Mouse (Mus musculus) monocyte, adult 5-6 weeks (primary cell): ENCODE results near the gene Tymp. TPM values are rescaled to one million over a fixed set of nuclear protein-coding genes. Genes with fewer than 3 reads are reported as not detected.

ENCODE experiments used
- ATAC-seq: fragments of 153-309, 156-312 bp; replicated peaks from 2 replicates; pipeline ENCODE4 v1.8.0; 2017; ENCODE audit warnings: mild to moderate bottlenecking; ENCODE audit not compliant: low TSS enrichment, insufficient number of reproducible peaks, severe bottlenecking, poor library complexity, low FRiP score
- total RNA-seq: library from RNA; stranded (forward); fragments of 200-1000, 200-491, 200-594 nt; gene quantifications from 3 replicates; pipeline ENCODE4 v1.2.3, GENCODE M21; 2017

Gene Tymp
- total RNA-seq, 1 experiment from 2014 or later: 0.57 TPM

- ATAC-seq: no peak
Observed at GRCm38 (mm10) chr15:89341678-89342077, 35.2 kb downstream of the Tymp start.

- ATAC-seq: no peak
Observed at GRCm38 (mm10) chr15:89340136-89340535, 36.7 kb downstream of the Tymp start.

DNA sequence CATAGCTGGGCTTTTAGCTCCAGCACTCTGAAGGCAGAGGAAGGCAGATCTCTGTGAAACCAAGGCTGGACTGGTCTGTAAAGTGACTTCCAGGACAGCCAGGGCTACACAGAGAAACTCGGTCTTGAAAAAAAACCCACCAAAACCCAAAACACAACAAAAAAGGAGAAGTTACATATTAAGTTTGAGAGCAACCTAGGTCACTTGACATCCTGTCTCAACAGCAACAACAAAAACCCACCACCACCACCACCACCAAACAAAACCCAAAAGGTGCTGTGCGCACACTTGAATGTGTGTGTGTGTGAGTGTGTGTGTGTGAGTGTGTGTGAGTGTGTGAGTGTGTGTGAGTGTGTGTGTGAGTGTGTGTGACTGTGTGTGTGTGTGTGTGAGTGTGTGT is 37.1 kb downstream of the Tymp start:
- no peak for ATAC-seq

- ATAC-seq: no peak
Observed at GRCm38 (mm10) chr15:89336422-89336821, 40.4 kb downstream of the Tymp start.

GRCm38 (mm10) chr15:89334774-89335537 is 41.9 kb downstream of the Tymp start:
- ATAC-seq: no peak

DNA sequence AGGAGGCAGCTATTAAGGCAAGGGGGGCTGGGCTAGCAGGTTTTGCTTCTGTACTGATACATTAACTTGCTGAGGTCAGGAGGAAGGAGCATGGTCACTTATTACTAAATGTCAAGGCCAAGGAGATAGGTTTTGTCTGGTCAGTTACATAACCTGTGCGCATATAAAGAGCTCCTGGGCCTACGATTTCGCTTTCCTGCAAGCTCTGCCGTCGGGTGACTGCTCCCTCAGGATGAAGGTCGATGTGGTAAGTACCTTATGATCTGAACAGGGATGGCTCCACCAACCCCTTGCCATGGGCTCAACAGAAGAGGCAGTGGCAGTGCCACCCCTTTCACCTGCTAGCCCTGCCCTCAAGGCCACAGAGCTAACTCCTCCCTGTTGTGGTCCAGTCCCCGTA is 42.6 kb downstream of the Tymp start, which contains the start of gene Miox:
TSS of gene Miox (plus strand) at position 128 of the 400 bp plus-strand sequence.
- no peak for ATAC-seq

GRCm38 (mm10) chr15:89326441-89326840 is 50.4 kb downstream of the Tymp start:
- no peak for ATAC-seq

GRCm38 (mm10) chr15:89323656-89324055 is 53.2 kb downstream of the Tymp start:
- no peak for ATAC-seq

- ATAC-seq: no peak
Observed at GRCm38 (mm10) chr15:89322670-89323522, 53.9 kb downstream of the Tymp start, which contains the start of gene Adm2. Gene Adm2, plus strand, starts transcription at chr15:89322720.

Other genes starting within 250 kb of the Tymp start
- gene Hdac10, start 248.3 kb downstream of the Tymp start, total RNA-seq: 19.4 to 24.3 TPM (median 20.6 TPM) in 3 replicates
- 0.39 to 5.8 TPM (median 3.7 TPM) in 3 replicates for gene Mapk12, start 236.3 kb downstream of the Tymp start, total RNA-seq
- 4.5 to 6.6 TPM (median 4.6 TPM) in 3 replicates for gene Mapk11, start 227.4 kb downstream of the Tymp start, total RNA-seq
- 145 to 153 TPM (median 153 TPM) in 3 replicates for gene Plxnb2, start 196.3 kb downstream of the Tymp start, total RNA-seq
- gene Dennd6b, start 180.5 kb downstream of the Tymp start, total RNA-seq: 2.1 to 3.1 TPM (median 2.7 TPM) in 3 replicates
- gene Ppp6r2, start 165.5 kb downstream of the Tymp start, total RNA-seq: 16.8 to 32.5 TPM (median 19.4 TPM) in 3 replicates
- 86.3 to 141 TPM (median 130 TPM) in 3 replicates for gene Sbf1, start 61.7 kb downstream of the Tymp start, total RNA-seq
- gene Adm2, start 54.3 kb downstream of the Tymp start, total RNA-seq: not detected in 3 replicates
- not detected in 3 replicates for gene Miox, start 42.6 kb downstream of the Tymp start, total RNA-seq
- gene Lmf2, start 21.4 kb downstream of the Tymp start, total RNA-seq: 9.0 to 27.2 TPM (median 20.9 TPM) in 3 replicates
- gene Ncaph2, start 21.3 kb downstream of the Tymp start, total RNA-seq: 71.4 to 99.9 TPM (median 80.6 TPM) in 3 replicates
- gene Sco2, start 3.2 kb downstream of the Tymp start, total RNA-seq: 5.4 to 9.4 TPM (median 6.3 TPM) in 3 replicates
- gene Odf3b, start 2.2 kb upstream of the Tymp start, total RNA-seq: not detected in 3 replicates
- gene Klhdc7b, start 7.9 kb upstream of the Tymp start, total RNA-seq: not detected in 3 replicates
- gene Syce3, start 33.5 kb upstream of the Tymp start, total RNA-seq: not detected in 3 replicates
- 0.75 to 8.6 TPM (median 1.8 TPM) in 3 replicates for gene Cpt1b, start 48.8 kb upstream of the Tymp start, total RNA-seq
- gene C730034F03Rik, start 52.5 kb upstream of the Tymp start, total RNA-seq: 9.7 to 24.4 TPM (median 15.7 TPM) in 3 replicates
- 0.76 to 1.2 TPM in 2 of 3 replicates, not detected in the other for gene Gm44502, start 52.7 kb upstream of the Tymp start, total RNA-seq
- 95.3 to 120 TPM (median 95.5 TPM) in 3 replicates for gene Chkb, start 52.9 kb upstream of the Tymp start, total RNA-seq
- gene Mapk8ip2, start 76.9 kb upstream of the Tymp start, total RNA-seq: not detected in 3 replicates
- gene Arsa, start 100.4 kb upstream of the Tymp start, total RNA-seq: 11.2 to 12.6 TPM (median 11.7 TPM) in 3 replicates
- not detected in 3 replicates for gene Shank3, start 122.6 kb upstream of the Tymp start, total RNA-seq
- gene Acr, start 191.3 kb upstream of the Tymp start, total RNA-seq: 0.85 TPM in 1 of 3 replicates, not detected in the others
- gene Rabl2, start 214.9 kb upstream of the Tymp start, total RNA-seq: 0.87 to 1.2 TPM in 2 of 3 replicates, not detected in the other